Mouse (Mus musculus): ENCODE results near the gene Mief2. TPM values are rescaled to one million over a fixed set of nuclear protein-coding genes. Genes with fewer than 3 reads are reported as not detected.

The Mief2 gene
- polyA plus RNA-seq, 1 experiment from 2014 or later = 28.0 TPM

DNA sequence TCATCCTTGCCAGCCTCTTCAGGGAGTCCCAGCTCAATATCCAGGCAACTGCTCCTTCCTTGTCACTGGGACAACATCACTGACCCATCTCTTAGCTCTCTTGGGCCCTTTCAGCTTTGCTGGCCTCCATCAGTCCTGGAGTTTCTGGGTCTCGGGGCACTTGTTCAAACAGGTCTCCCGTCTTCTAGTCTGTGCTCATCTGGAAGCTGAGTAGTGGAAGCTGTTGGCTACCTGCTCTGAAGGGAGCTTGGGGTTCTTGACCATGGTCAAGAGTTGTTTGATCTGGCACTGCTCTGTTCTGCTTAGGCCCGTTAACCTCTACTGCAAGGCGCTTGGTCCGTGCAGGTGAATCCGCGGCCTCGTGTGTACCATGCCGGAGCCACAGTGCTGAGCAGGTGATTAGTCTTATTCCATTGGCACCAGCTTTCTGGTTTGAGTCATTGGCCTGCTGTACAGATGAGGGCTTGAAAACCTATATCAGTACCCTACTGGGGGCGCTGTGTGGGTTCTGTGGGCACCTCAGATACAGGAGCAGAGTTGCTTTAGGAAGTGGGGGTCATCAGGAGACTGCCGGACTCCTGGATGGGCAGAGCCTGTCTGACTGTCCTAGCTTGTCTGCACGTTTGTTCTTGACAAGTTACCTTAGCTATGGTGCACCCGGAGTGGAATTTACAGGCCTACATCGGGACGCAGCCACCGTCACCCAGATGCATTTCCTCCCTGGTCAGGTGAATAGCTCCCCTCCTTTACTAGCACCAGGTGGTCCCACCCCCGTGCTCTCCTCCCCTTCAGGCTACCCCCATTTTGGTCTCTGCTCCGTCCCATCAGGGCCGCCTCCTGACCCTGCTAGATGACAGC lies 23.9 kb upstream of the Mief2 start:
- no peak for DNase-seq (ENCODE audit: low spot score)
- H3K36me3 ChIP-seq (replicated peaks; ENCODE audit: control insufficient read depth, insufficient read depth) = peaks cover 50% of the 10 kb centered on the region

DNA sequence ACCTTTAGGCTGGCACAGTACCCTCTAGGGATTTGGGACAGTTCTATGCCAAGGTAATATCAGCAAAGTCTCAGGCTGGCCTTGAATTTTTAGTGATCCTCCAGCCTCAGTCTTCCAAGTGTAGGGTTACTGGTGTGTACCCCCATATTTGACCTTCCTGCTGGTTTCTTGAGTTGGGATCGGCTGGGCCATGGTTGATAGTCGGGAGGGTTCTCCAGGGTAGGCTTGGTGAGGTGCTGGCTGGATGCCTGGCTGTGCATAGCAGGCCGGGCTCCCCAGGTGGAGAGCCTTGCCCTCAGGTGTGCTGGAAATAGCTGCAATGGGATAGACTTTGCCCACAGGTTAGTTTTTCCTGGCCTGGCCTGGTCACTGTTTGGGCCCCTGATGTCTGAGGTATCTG lies 22.9 kb upstream of the Mief2 start:
- 97% methylated on average over 3 of the region's 3 CpGs for WGBS
- Histone ChIP-seq H3K36me3 (replicated peaks; ENCODE audit: control insufficient read depth, insufficient read depth) (peaks cover 60% of the 10 kb centered on the region), H3K27ac (no peak overlapping the region), H3K4me1 (replicated peaks; ENCODE audit: control insufficient read depth, insufficient read depth, low read length) (peaks cover 21% of the 10 kb centered on the region), H3K4me2 (replicated peaks) (no peak overlapping the region), H3K4me3 (replicated peaks; ENCODE audit: low read length) (no peak overlapping the region), H3K9ac (0 out of 2 replicates have a peak overlapping the region, but pooled peaks have one; percentile 8), H3K9me3 (ENCODE audit: control insufficient read depth, low read length) (no peaks in the 10 kb centered on the region), H3K27me3 (ENCODE audit: control insufficient read depth, insufficient read depth, low read length) (no peaks in the 10 kb centered on the region)
- ATAC-seq (ENCODE audit: low FRiP score) (no peak), DNase-seq (ENCODE audit: low spot score) (no peak)

More for the DNA sequence above, 23.9 kb upstream of the Mief2 start:
- no peak overlapping the region for H3K9ac ChIP-seq
- H3K27me3 ChIP-seq (ENCODE audit: control insufficient read depth, insufficient read depth, low read length) = no peaks in the 10 kb centered on the region
- H3K27ac ChIP-seq = no peak overlapping the region
- H3K4me1 ChIP-seq (replicated peaks; ENCODE audit: control insufficient read depth, insufficient read depth, low read length) = peaks cover 21% of the 10 kb centered on the region
- no peak overlapping the region for H3K4me3 ChIP-seq (replicated peaks; ENCODE audit: low read length)
- no peaks in the 10 kb centered on the region for H3K9me3 ChIP-seq (ENCODE audit: control insufficient read depth, low read length)
- WGBS = 93% methylated on average over 19 of the region's 19 CpGs
- H3K4me2 ChIP-seq (replicated peaks) = no peak overlapping the region
- ATAC-seq (ENCODE audit: low FRiP score) = no peak

DNA sequence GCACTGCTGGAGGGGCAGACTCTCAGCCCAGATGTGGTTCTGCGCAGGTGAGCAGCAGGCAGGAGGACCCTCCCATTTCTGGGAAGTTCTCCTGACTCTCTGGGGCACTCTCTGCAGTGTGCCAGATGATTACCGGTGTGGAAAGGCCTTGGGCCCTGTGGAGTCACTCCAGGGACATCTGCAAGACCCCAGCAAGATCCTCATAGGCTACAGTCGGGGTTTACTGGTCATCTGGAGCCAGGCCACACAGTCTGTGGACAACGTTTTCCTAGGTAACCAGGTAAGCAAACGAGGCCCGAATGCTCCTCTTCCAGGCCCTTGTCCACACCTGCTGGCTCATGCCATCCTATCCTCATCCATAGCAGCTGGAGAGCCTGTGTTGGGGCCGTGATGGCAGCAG lies 22.1 kb upstream of the Mief2 start:
- ATAC-seq (ENCODE audit: low FRiP score) = no peak
- Histone ChIP-seq H3K27me3 (ENCODE audit: control insufficient read depth, insufficient read depth, low read length) (no peaks in the 10 kb centered on the region), H3K9ac (no peak overlapping the region), H3K27ac (no peak overlapping the region), H3K4me1 (replicated peaks; ENCODE audit: control insufficient read depth, insufficient read depth, low read length) (peaks cover 14% of the 10 kb centered on the region), H3K36me3 (replicated peaks; ENCODE audit: control insufficient read depth, insufficient read depth) (peaks cover 68% of the 10 kb centered on the region), H3K4me2 (replicated peaks) (no peak overlapping the region), H3K9me3 (ENCODE audit: control insufficient read depth, low read length) (no peaks in the 10 kb centered on the region), H3K4me3 (replicated peaks; ENCODE audit: low read length) (no peak overlapping the region)
- no peak for DNase-seq (ENCODE audit: low spot score)
- WGBS = 94% methylated on average over 7 of the region's 7 CpGs

DNA sequence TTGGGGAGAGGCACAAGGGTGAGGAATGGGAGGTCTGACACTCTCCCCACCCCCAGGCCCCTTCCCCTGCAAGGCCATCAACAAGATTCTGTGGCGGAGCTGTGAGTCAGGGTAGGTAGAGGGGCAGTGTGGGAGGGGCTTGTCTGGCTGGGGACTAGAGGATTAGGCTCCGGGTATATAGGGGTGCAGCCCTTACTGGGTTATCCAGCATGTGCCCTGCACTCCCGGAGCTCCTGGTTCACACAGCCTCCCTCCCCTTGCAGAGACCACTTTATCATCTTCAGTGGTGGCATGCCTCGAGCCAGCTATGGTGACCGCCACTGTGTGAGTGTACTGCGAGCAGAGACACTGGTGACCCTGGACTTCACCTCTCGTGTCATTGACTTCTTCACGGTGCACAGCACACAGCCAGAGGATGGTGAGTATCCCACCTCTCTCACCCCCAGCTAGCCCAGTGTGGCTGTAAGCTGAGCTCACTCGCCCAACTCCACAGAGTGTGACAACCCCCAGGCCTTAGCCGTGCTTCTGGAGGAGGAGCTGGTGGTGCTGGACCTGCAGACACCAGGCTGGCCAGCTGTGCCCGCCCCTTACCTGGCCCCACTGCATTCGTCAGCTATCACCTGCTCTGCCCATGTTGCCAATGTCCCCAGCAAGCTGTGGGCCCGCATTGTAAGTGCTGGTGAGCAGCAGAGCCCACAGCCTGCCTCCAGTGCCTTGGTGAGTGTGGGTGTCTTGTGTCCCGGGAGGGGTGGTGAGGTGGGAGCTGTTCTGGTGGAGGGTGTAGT lies 21.3 kb upstream of the Mief2 start:
- 85% methylated on average over 14 of the region's 14 CpGs for WGBS
- ATAC-seq (ENCODE audit: low FRiP score) = no peak
- H3K4me1 ChIP-seq (replicated peaks; ENCODE audit: control insufficient read depth, insufficient read depth, low read length) = peaks cover 6% of the 10 kb centered on the region; the same call in 1 of the 2 replicates
- peaks cover 77% of the 10 kb centered on the region for H3K36me3 ChIP-seq (replicated peaks; ENCODE audit: control insufficient read depth, insufficient read depth)
- no peak overlapping the region for H3K27ac ChIP-seq
- H3K4me2 ChIP-seq (replicated peaks) = no peak overlapping the region
- no peaks in the 10 kb centered on the region for H3K9me3 ChIP-seq (ENCODE audit: control insufficient read depth, low read length)
- no peaks in the 10 kb centered on the region for H3K27me3 ChIP-seq (ENCODE audit: control insufficient read depth, insufficient read depth, low read length)
- no peak overlapping the region for H3K4me3 ChIP-seq (replicated peaks; ENCODE audit: low read length)
- DNase-seq (ENCODE audit: low spot score) = no peak
- no peak overlapping the region for H3K9ac ChIP-seq

DNA sequence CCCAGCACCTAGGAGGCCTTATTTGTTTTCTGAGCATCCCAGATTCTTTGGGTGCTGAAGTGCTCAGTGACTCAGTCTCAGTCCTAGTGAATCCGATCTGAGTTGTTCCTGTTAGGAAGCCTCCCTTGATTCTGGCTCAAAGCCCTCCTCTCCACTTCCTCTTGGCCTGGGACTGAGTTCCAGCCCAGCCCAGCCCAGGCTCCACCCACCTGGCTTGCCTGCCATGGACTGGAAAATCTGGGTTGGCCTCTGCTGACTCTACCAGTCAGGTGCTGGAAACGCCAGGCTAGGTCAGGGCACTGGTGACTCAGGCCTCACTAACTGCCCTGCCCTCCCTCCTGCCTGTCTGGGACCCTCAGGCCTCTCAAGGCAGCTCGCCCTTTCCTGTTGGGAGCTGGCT lies 20.5 kb upstream of the Mief2 start:
- DNase-seq (ENCODE audit: low spot score) (no peak), ATAC-seq (ENCODE audit: low FRiP score) (no peak)
- H3K27ac ChIP-seq = no peak overlapping the region
- no peaks in the 10 kb centered on the region for H3K9me3 ChIP-seq (ENCODE audit: control insufficient read depth, low read length)
- H3K36me3 ChIP-seq (replicated peaks; ENCODE audit: control insufficient read depth, insufficient read depth) = peaks cover 84% of the 10 kb centered on the region
- 91% methylated on average over 3 of the region's 3 CpGs for WGBS
- no peak overlapping the region for H3K4me3 ChIP-seq (replicated peaks; ENCODE audit: low read length)
- H3K4me1 ChIP-seq (replicated peaks; ENCODE audit: control insufficient read depth, insufficient read depth, low read length) = 0 out of 2 replicates have a peak, but pooled peaks cover 4% of the 10 kb centered on the region
- no peak overlapping the region for H3K4me2 ChIP-seq (replicated peaks)
- H3K9ac ChIP-seq = no peak overlapping the region
- no peaks in the 10 kb centered on the region for H3K27me3 ChIP-seq (ENCODE audit: control insufficient read depth, insufficient read depth, low read length)

DNA sequence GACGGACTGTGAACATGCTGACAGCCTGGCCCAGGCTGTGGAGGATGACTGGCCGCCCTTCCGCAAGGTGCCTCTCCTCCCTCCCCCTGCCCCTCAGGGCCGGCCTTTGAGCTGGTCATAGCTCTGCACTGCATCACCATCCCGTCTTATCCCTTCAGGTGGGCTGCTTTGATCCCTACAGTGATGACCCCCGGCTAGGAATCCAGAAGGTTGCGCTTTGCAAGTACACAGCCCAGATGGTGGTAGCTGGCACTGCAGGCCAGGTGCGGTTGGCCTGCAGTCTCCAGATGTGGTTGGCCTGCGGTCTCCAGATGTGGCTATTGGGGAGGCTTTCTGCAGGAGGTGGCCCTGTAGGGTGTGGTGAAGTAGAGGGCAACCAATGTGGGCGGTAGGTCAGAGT lies 19.6 kb upstream of the Mief2 start:
- H3K9me3 ChIP-seq (ENCODE audit: control insufficient read depth, low read length) = no peaks in the 10 kb centered on the region
- peaks cover 94% of the 10 kb centered on the region for H3K36me3 ChIP-seq (replicated peaks; ENCODE audit: control insufficient read depth, insufficient read depth)
- 93% methylated on average over 10 of the region's 10 CpGs for WGBS
- H3K27me3 ChIP-seq (ENCODE audit: control insufficient read depth, insufficient read depth, low read length) = no peaks in the 10 kb centered on the region
- DNase-seq (ENCODE audit: low spot score) (no peak), ATAC-seq (ENCODE audit: low FRiP score) (no peak)
- H3K4me1 ChIP-seq (replicated peaks; ENCODE audit: control insufficient read depth, insufficient read depth, low read length) = no peaks in the 10 kb centered on the region
- no peak overlapping the region for H3K4me3 ChIP-seq (replicated peaks; ENCODE audit: low read length)
- H3K4me2 ChIP-seq (replicated peaks) = no peak overlapping the region
- no peak overlapping the region for H3K9ac ChIP-seq
- no peak overlapping the region for H3K27ac ChIP-seq

DNA sequence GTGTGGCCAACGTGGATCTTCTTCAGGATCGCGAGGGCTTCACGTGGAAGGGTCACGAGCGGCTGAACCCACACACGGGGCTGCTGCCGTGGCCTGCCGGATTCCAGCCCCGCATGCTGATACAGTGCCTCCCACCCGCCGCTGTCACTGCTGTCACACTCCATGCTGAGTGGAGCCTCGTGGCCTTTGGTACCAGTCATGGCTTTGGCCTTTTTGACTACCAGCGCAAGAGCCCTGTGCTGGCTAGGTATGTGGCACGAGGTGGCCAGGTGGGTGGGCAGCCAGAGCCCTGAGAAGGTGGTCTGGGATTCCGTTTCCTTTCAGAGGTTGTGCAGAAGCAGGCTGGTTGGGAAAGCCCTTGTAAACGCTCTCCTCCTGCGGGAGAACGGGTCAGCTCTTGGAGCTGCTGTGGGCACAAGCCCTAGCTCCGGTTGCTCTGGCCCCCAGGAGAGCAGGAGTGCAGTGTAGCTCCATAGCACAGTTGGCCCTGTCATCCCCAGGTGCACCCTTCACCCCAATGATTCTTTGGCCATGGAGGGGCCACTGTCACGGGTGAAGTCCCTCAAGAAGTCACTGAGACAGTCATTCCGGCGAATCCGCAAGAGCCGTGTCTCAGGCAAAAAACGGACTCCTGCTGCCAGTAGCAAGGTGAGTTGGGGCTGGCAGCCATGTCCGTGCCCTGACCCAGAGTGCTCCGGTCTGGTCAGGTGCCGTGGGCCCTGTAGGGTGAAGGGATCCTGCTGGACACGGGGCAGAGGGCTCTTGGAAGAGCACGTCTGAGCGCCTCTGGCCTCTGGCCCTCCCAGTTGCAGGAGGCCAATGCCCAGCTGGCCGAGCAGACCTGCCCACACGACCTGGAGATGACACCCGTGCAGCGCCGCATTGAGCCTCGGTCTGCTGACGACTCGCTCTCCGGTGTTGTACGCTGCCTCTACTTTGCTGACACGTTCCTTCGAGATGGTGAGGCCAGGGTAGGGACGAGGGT lies 18.4 kb upstream of the Mief2 start:
- Histone ChIP-seq H3K27ac (no peak overlapping the region), H3K36me3 (replicated peaks; ENCODE audit: control insufficient read depth, insufficient read depth) (peaks cover 100% of the 10 kb centered on the region), H3K4me3 (replicated peaks; ENCODE audit: low read length) (no peak overlapping the region), H3K9ac (no peak overlapping the region), H3K4me1 (replicated peaks; ENCODE audit: control insufficient read depth, insufficient read depth, low read length) (no peaks in the 10 kb centered on the region), H3K4me2 (replicated peaks) (no peak overlapping the region), H3K9me3 (ENCODE audit: control insufficient read depth, low read length) (no peaks in the 10 kb centered on the region), H3K27me3 (ENCODE audit: control insufficient read depth, insufficient read depth, low read length) (no peaks in the 10 kb centered on the region)
- WGBS = 94% methylated on average over 45 of the region's 45 CpGs
- DNase-seq (ENCODE audit: low spot score) (no peak), ATAC-seq (ENCODE audit: low FRiP score) (no peak)

DNA sequence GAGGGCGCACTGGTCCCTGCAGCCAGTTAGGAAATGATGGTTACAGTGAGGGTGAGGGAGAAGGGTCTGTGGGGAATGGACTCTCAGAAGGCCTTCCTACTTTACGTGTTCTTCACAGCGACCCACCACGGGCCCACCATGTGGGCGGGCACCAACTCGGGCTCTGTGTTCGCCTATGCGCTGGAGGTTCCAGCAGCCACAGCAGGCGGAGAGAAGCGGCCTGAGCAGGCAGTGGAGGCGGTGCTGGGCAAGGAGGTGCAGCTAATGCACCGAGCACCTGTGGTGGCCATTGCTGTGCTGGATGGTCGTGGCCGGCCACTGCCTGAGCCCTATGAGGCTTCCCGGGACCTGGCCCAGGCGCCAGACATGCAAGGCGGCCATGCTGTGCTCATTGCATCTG lies 17.0 kb upstream of the Mief2 start:
- ATAC-seq (ENCODE audit: low FRiP score) = no peak
- Histone ChIP-seq H3K36me3 (replicated peaks; ENCODE audit: control insufficient read depth, insufficient read depth) (peaks cover 100% of the 10 kb centered on the region), H3K27me3 (ENCODE audit: control insufficient read depth, insufficient read depth, low read length) (no peaks in the 10 kb centered on the region), H3K27ac (no peak overlapping the region), H3K4me1 (replicated peaks; ENCODE audit: control insufficient read depth, insufficient read depth, low read length) (no peaks in the 10 kb centered on the region), H3K4me2 (replicated peaks) (no peak overlapping the region), H3K9me3 (ENCODE audit: control insufficient read depth, low read length) (no peaks in the 10 kb centered on the region), H3K4me3 (replicated peaks; ENCODE audit: low read length) (no peak overlapping the region), H3K9ac (no peak overlapping the region)
- 91% methylated on average over 17 of the region's 17 CpGs for WGBS
- DNase-seq (ENCODE audit: low spot score) = no peak

Measured in hindbrain, embryonic 14.5 days (tissue).